Mouse (Mus musculus) cerebellum, adult 11-12 months (tissue): ENCODE results near the gene Gm45233.

Experiments
- DNase-seq: peaks from one replicate; pipeline ENCODE4 v3.0.0; 2022

Gm45233 gene

GRCm38 (mm10) chr7:43449811-43450210, 5.9 kb downstream of the Gm45233 start:
- DNase-seq = no peak

- DNase-seq = no peak
Measured at GRCm38 (mm10) chr7:43451726-43452125, 7.8 kb downstream of the Gm45233 start.

GRCm38 (mm10) chr7:43452609-43453008, 8.7 kb downstream of the Gm45233 start:
- DNase-seq = no peak

GRCm38 (mm10) chr7:43453599-43454355, 9.8 kb downstream of the Gm45233 start:
- no peak for DNase-seq

GRCm38 (mm10) chr7:43454371-43454770, 10.4 kb downstream of the Gm45233 start:
- DNase-seq = no peak

- no peak for DNase-seq
Measured at GRCm38 (mm10) chr7:43462851-43463250, 18.9 kb downstream of the Gm45233 start, which contains the start of gene Vsig10l. Vsig10l (plus strand) TSS chr7:43463151.

GRCm38 (mm10) chr7:43463976-43464375, 20.0 kb downstream of the Gm45233 start:
- no peak for DNase-seq

- no peak for DNase-seq
Measured at GRCm38 (mm10) chr7:43464864-43465343, 21.0 kb downstream of the Gm45233 start.

GRCm38 (mm10) chr7:43465344-43466098, 21.6 kb downstream of the Gm45233 start:
- DNase-seq = peak; percentile 81

GRCm38 (mm10) chr7:43466099-43466694, 22.3 kb downstream of the Gm45233 start:
- peak; percentile 76 for DNase-seq

- DNase-seq = no peak
Measured at GRCm38 (mm10) chr7:43470373-43470772, 26.4 kb downstream of the Gm45233 start.

GRCm38 (mm10) chr7:43475706-43476105, 31.8 kb downstream of the Gm45233 start:
- DNase-seq = no peak

- no peak for DNase-seq
Measured at GRCm38 (mm10) chr7:43476376-43476775, 32.4 kb downstream of the Gm45233 start.

GRCm38 (mm10) chr7:43481191-43481590, 37.3 kb downstream of the Gm45233 start:
- no peak for DNase-seq

- peak; percentile 46 for DNase-seq
Measured at GRCm38 (mm10) chr7:43482090-43482716, 38.3 kb downstream of the Gm45233 start.

GRCm38 (mm10) chr7:43483236-43483635, 39.3 kb downstream of the Gm45233 start:
- no peak for DNase-seq

- DNase-seq = peak; percentile 63
Measured at GRCm38 (mm10) chr7:43488646-43489045, 44.7 kb downstream of the Gm45233 start.

GRCm38 (mm10) chr7:43489631-43490125, 45.8 kb downstream of the Gm45233 start, which contains the start of gene Iglon5:
Iglon5 (minus strand) TSS chr7:43490075.
- peak; percentile 79 for DNase-seq

- DNase-seq = peak; percentile 91
Measured at GRCm38 (mm10) chr7:43490182-43490584, 46.3 kb downstream of the Gm45233 start.

- DNase-seq = peak; percentile 53
Measured at GRCm38 (mm10) chr7:43490861-43491260, 46.9 kb downstream of the Gm45233 start.

- DNase-seq = peak; percentile 70
Measured at GRCm38 (mm10) chr7:43495343-43496021, 51.6 kb downstream of the Gm45233 start.
